Mouse (Mus musculus) hindbrain, embryonic 12.5 days (tissue): ENCODE measurements around the gene Susd6. TPM values are rescaled to one million over a fixed set of nuclear protein-coding genes. Genes with fewer than 3 reads are reported as not detected.
A peak's percentile ranks its signal among the peaks of the same experiment; 100 is the strongest.

Experiments used
- ATAC-seq: fragments of 200-750 bp; cut with Nextera tagmentation; 2 replicates; pipeline ENCODE4 v1.8.0; 2017; ENCODE audit warnings: moderate TSS enrichment; ENCODE audit not compliant: low FRiP score
- H3K27ac ChIP-seq: fragments of 300-500 bp; sonication (generic); 2 replicates; pipeline ENCODE4 v1.5.1; 2016; ENCODE audit warnings: mild to moderate bottlenecking
- H3K27me3 ChIP-seq: fragments of 300-500 bp; sonication (generic); 2 replicates; pipeline ENCODE4 v1.6.1; 2016; ENCODE audit warnings: mild to moderate bottlenecking
- H3K36me3 ChIP-seq: fragments of 300-500 bp; sonication (generic); 2 replicates; pipeline ENCODE4 v1.6.1; 2016; ENCODE audit warnings: mild to moderate bottlenecking
- H3K4me1 ChIP-seq: fragments of 300-500 bp; sonication (generic); 2 replicates; pipeline ENCODE4 v1.6.1; 2016
- H3K4me2 ChIP-seq: fragments of 300-500 bp; sonication (generic); replicated peaks from 2 replicates; pipeline ENCODE4 v1.6.1; 2016; ENCODE audit warnings: mild to moderate bottlenecking
- H3K4me3 ChIP-seq: fragments of 300-500 bp; sonication (generic); 2 replicates; pipeline ENCODE4 v1.5.1; 2016; ENCODE audit warnings: mild to moderate bottlenecking
- H3K9ac ChIP-seq: fragments of 300-500 bp; sonication (generic); 2 replicates; pipeline ENCODE4 v1.6.1; 2016; ENCODE audit warnings: mild to moderate bottlenecking, moderate library complexity
- H3K9me3 ChIP-seq: fragments of 300-500 bp; sonication (generic); replicated peaks from 2 replicates; pipeline ENCODE4 v1.6.1; 2016; ENCODE audit warnings: mild to moderate bottlenecking
- WGBS: fragments of 180-500 bp; shearing (Covaris S2); methylation state at CpG from one replicate; pipeline ENCODE4 v1.1.7; 2016; 5-methylcytosine and 5-hydroxymethylcytosine counted together
- polyA plus RNA-seq: library from polyadenylated mRNA; unstranded; fragments of >200 nt; fragmentation: Nextera tagmentation; extraction: Ambion mirVana; gene quantifications from 2 replicates; pipeline ENCODE4 v1.2.1, GENCODE M21; 2016

The Susd6 gene
- polyA plus RNA-seq, 1 experiment from 2014 or later, result 18.8 TPM

DNA sequence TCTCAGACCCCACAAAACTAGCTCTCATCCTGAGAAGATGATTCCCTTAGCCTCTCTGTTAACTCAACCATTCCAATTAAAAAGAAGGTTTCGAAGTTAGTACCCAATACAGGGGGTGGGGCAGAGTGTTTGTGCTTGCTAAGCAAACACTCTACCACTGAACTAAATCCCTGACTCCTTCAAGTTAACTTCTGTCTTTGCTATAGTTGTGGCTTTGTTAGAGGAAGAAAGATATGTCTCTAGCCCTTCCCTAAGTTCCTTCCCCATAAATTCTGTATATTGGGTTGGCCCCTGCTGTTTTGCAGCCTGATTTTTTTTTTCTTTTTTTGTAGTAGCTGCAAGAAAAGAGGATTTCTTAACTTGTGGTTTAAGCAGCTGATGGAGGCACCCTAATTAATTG, 61.7 kb downstream of the Susd6 start:
- WGBS, result 87% methylated on average over 1 of the region's 1 CpGs
- H3K4me3 ChIP-seq, result no peak overlapping the region
- H3K9ac ChIP-seq, result no peak overlapping the region
- H3K27me3 ChIP-seq, result no peaks in the 10 kb centered on the region
- H3K27ac ChIP-seq, result no peak overlapping the region
- no peak overlapping the region for H3K4me2 ChIP-seq
- no peaks in the 10 kb centered on the region for H3K36me3 ChIP-seq
- H3K4me1 ChIP-seq, result peaks cover 11% of the 10 kb centered on the region
- no peak for ATAC-seq
- no peaks in the 10 kb centered on the region for H3K9me3 ChIP-seq

- Histone ChIP-seq H3K27me3 (no peaks in the 10 kb centered on the region), H3K4me2 (no peak overlapping the region), H3K9ac (no peak overlapping the region), H3K9me3 (no peaks in the 10 kb centered on the region), H3K4me1 (peaks cover 21% of the 10 kb centered on the region), H3K36me3 (no peaks in the 10 kb centered on the region), H3K4me3 (no peak overlapping the region), H3K27ac (no peak overlapping the region)
- no peak for ATAC-seq
- WGBS, result 87% methylated on average over 3 of the region's 3 CpGs
These were observed 63.4 kb downstream of the Susd6 start for GRCm38 (mm10) chr12:80853737-80854136.

- no peak overlapping the region for H3K4me3 ChIP-seq
- no peak overlapping the region for H3K4me2 ChIP-seq
- no peaks in the 10 kb centered on the region for H3K36me3 ChIP-seq
- WGBS, result 97% methylated on average over 4 of the region's 4 CpGs
- no peaks in the 10 kb centered on the region for H3K27me3 ChIP-seq
- H3K9ac ChIP-seq, result no peak overlapping the region
- ATAC-seq, result no peak
- H3K9me3 ChIP-seq, result no peaks in the 10 kb centered on the region
- peaks cover 22% of the 10 kb centered on the region for H3K4me1 ChIP-seq
- H3K27ac ChIP-seq, result no peak overlapping the region
These were observed 64.4 kb downstream of the Susd6 start for GRCm38 (mm10) chr12:80854671-80855070.

DNA sequence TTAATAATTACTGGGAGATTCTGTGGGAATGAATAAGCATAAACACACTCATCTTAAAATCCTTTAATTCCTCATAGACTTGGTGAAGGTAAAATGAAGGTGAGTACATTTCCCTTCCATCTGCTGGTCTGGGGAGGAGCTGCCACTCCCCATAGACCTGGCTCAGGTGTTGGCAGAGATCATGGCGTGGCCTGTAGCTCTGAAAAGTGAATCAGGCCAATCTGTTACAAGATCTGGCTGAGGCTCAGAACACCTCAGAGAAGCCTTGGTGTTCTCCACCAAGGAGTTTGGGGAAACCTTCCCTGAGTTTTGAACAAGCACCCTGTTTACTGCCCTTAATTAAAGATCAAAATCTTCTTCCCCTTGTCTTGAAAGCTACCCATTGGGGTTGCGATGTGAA, 64.8 kb downstream of the Susd6 start:
- H3K4me1 ChIP-seq, result peaks cover 22% of the 10 kb centered on the region
- no peak overlapping the region for H3K4me2 ChIP-seq
- no peaks in the 10 kb centered on the region for H3K9me3 ChIP-seq
- H3K36me3 ChIP-seq, result no peaks in the 10 kb centered on the region
- H3K27me3 ChIP-seq, result no peaks in the 10 kb centered on the region
- H3K4me3 ChIP-seq, result no peak overlapping the region
- no peak overlapping the region for H3K27ac ChIP-seq
- no peak for ATAC-seq
- 77% methylated on average over 2 of the region's 2 CpGs for WGBS
- H3K9ac ChIP-seq, result no peak overlapping the region

- Histone ChIP-seq H3K4me1 (peaks cover 22% of the 10 kb centered on the region), H3K36me3 (no peaks in the 10 kb centered on the region), H3K27ac (no peak overlapping the region), H3K4me2 (no peak overlapping the region), H3K9ac (no peak overlapping the region), H3K27me3 (no peaks in the 10 kb centered on the region), H3K4me3 (no peak overlapping the region), H3K9me3 (no peaks in the 10 kb centered on the region)
- no peak for ATAC-seq
- whole genome bisulfite sequencing, result 17% methylated on average over 1 of the region's 1 CpGs
These were observed 65.3 kb downstream of the Susd6 start for GRCm38 (mm10) chr12:80855581-80855980.

- Histone ChIP-seq H3K9me3 (no peaks in the 10 kb centered on the region), H3K27ac (peak overlapping the region; percentile 72), H3K4me1 (peaks cover 32% of the 10 kb centered on the region), H3K36me3 (no peaks in the 10 kb centered on the region), H3K4me2 (no peak overlapping the region), H3K27me3 (no peaks in the 10 kb centered on the region), H3K9ac (no peak overlapping the region), H3K4me3 (no peak overlapping the region)
- WGBS, result 47% methylated on average over 3 of the region's 3 CpGs
- ATAC-seq, result peak; percentile 69
These were observed 67.5 kb downstream of the Susd6 start for GRCm38 (mm10) chr12:80857636-80858293.

- peak; percentile 75 for ATAC-seq
- H3K27ac ChIP-seq, result peak overlapping the region; percentile 72
These were observed 68.0 kb downstream of the Susd6 start for GRCm38 (mm10) chr12:80858307-80858706.

DNA sequence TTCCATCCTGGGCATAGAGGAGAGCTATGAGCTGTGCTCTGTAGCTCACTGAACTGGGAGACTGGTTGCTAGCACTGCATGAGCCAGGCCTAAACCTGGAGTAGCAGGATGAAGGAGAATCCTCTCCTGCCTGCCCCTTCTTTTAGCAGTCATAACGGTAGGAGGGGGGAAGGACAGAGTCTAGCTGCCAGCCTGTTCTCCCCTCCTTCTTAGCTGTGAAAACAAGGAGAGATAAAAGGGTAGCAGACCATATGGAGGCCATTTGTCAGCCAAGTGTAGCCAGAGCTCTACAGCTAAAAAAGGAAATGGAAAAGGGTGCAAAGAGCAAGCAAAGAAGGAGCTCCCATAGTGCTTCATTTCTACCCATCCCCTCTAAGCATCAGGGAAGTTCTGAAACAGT, 71.6 kb downstream of the Susd6 start:
- Histone ChIP-seq H3K4me2 (no peak overlapping the region), H3K27ac (peak overlapping the region; percentile 18; the same call in 1 of the 2 replicates), H3K27me3 (no peaks in the 10 kb centered on the region), H3K9me3 (no peaks in the 10 kb centered on the region), H3K36me3 (no peaks in the 10 kb centered on the region), H3K9ac (no peak overlapping the region), H3K4me1 (peaks cover 30% of the 10 kb centered on the region), H3K4me3 (no peak overlapping the region)
- 0% methylated on average over 1 of the region's 1 CpGs for WGBS
- ATAC-seq, result no peak

More at GRCm38 (mm10) chr12:80858307-80858706, 68.0 kb downstream of the Susd6 start:
- no peaks in the 10 kb centered on the region for H3K9me3 ChIP-seq
- no peak overlapping the region for H3K4me2 ChIP-seq
- no peaks in the 10 kb centered on the region for H3K36me3 ChIP-seq
- H3K4me1 ChIP-seq, result peaks cover 36% of the 10 kb centered on the region
- WGBS, result 44% methylated on average over 2 of the region's 2 CpGs
- no peak overlapping the region for H3K4me3 ChIP-seq
- H3K9ac ChIP-seq, result no peak overlapping the region
- H3K27me3 ChIP-seq, result no peaks in the 10 kb centered on the region

GRCm38 (mm10) chr12:80863370-80863769, 73.1 kb downstream of the Susd6 start:
- H3K27me3 ChIP-seq, result no peaks in the 10 kb centered on the region
- no peak overlapping the region for H3K4me2 ChIP-seq
- H3K9me3 ChIP-seq, result no peaks in the 10 kb centered on the region
- 55% methylated on average over 2 of the region's 2 CpGs for WGBS
- H3K36me3 ChIP-seq, result no peaks in the 10 kb centered on the region
- H3K4me1 ChIP-seq, result peaks cover 23% of the 10 kb centered on the region
- H3K9ac ChIP-seq, result no peak overlapping the region
- no peak for ATAC-seq
- H3K27ac ChIP-seq, result peak overlapping the region; percentile 35; the same call in 1 of the 2 replicates
- H3K4me3 ChIP-seq, result no peak overlapping the region

DNA sequence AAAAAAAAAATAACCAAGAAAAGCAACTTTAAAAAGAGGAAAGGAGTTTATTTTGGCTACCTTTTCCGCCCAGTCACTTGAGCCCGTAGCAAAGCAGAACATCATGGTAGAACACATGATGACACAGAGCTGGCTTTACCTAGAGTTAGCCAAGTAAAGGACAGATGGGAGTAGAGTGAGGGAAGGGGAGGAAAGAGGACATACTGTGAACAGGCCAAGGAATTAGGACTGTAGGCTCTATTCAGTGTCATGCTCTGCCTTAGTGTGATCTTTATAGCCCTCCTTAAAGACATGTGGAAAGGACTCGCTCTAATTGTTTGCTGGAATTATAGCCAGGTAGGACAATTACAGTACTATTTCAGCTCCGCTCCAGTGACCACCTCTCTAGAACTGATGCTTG, 74.9 kb downstream of the Susd6 start:
- Histone ChIP-seq H3K4me3 (no peak overlapping the region), H3K36me3 (0 out of 2 replicates have a peak, but pooled peaks cover 3% of the 10 kb centered on the region)

DNA sequence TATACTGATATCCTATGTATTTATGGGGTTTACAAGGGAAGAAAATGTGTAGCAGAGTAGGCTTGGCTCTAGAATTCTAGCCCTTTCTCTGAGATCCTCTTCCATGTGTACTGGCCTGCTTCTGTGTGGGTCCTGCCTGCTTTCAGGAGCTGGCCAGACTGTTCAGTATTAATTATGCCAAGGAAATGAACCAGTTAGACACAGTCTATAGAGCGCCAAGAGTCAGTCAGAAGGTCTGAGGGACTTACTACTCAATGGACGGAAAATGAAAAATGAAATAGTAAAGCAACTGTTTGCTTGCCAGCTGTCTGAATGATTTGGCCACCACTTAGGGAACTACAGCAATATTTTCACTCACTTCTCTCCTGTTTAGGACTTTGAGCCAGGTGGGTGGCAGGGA, 75.7 kb downstream of the Susd6 start:
- 83% methylated on average over 2 of the region's 2 CpGs for WGBS
- H3K9ac ChIP-seq, result no peak overlapping the region
- H3K4me1 ChIP-seq, result peaks cover 18% of the 10 kb centered on the region
- no peak overlapping the region for H3K4me2 ChIP-seq
- H3K9me3 ChIP-seq, result no peaks in the 10 kb centered on the region
- H3K4me3 ChIP-seq, result no peak overlapping the region
- ATAC-seq, result no peak
- H3K27me3 ChIP-seq, result no peaks in the 10 kb centered on the region
- H3K27ac ChIP-seq, result no peak overlapping the region
- 0 out of 2 replicates have a peak, but pooled peaks cover 6% of the 10 kb centered on the region for H3K36me3 ChIP-seq

More for the DNA sequence above, 74.9 kb downstream of the Susd6 start:
- Histone ChIP-seq H3K4me2 (no peak overlapping the region), H3K27ac (no peak overlapping the region), H3K4me1 (peaks cover 18% of the 10 kb centered on the region), H3K27me3 (no peaks in the 10 kb centered on the region), H3K9ac (no peak overlapping the region), H3K9me3 (no peaks in the 10 kb centered on the region)
- 91% methylated on average over 4 of the region's 4 CpGs for WGBS
- no peak for ATAC-seq

DNA sequence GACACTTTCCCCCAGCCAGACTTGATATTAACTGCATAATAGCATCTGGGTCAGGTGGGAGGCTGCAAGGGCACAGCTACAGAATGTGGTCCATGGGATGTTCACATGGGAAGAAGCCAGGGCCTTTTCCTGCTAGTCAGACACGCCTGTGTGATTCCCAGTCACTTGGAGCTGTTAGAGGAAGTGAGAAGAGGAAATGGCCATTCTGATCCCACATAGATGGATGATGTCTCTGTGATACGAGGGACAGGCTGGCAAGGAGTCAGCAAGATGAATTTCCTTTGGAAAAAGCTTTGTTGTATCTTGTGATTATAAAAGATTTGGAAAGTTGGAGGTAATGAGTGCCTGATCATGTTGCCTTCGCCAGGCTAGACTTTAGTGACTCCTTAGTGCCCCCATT, 76.8 kb downstream of the Susd6 start:
- Histone ChIP-seq H3K9ac (no peak overlapping the region), H3K4me1 (peaks cover 12% of the 10 kb centered on the region), H3K4me2 (no peak overlapping the region), H3K27ac (no peak overlapping the region), H3K27me3 (no peaks in the 10 kb centered on the region), H3K4me3 (no peak overlapping the region), H3K36me3 (0 out of 2 replicates have a peak, but pooled peaks cover 6% of the 10 kb centered on the region), H3K9me3 (no peaks in the 10 kb centered on the region)
- ATAC-seq, result no peak
- 83% methylated on average over 3 of the region's 3 CpGs for WGBS

GRCm38 (mm10) chr12:80868401-80868800, 78.1 kb downstream of the Susd6 start:
- no peak overlapping the region for H3K4me3 ChIP-seq
- no peak overlapping the region for H3K4me2 ChIP-seq
- 90% methylated on average over 7 of the region's 7 CpGs for WGBS
- H3K4me1 ChIP-seq, result peaks cover 3% of the 10 kb centered on the region; the same call in 1 of the 2 replicates
- no peak overlapping the region for H3K27ac ChIP-seq
- no peak for ATAC-seq
- no peak overlapping the region for H3K9ac ChIP-seq
- no peaks in the 10 kb centered on the region for H3K27me3 ChIP-seq
- 0 out of 2 replicates have a peak, but pooled peaks cover 6% of the 10 kb centered on the region for H3K36me3 ChIP-seq
- no peaks in the 10 kb centered on the region for H3K9me3 ChIP-seq
